Mouse (Mus musculus): ENCODE results near the gene 1700012B09Rik. TPM values are rescaled to one million over a fixed set of nuclear protein-coding genes. Genes with fewer than 3 reads are reported as not detected.
A peak's percentile ranks its signal among the peaks of the same experiment; 100 is the strongest.

Gene 1700012B09Rik
- polyA plus RNA-seq, 1 experiment from 2014 or later = not detected

DNA sequence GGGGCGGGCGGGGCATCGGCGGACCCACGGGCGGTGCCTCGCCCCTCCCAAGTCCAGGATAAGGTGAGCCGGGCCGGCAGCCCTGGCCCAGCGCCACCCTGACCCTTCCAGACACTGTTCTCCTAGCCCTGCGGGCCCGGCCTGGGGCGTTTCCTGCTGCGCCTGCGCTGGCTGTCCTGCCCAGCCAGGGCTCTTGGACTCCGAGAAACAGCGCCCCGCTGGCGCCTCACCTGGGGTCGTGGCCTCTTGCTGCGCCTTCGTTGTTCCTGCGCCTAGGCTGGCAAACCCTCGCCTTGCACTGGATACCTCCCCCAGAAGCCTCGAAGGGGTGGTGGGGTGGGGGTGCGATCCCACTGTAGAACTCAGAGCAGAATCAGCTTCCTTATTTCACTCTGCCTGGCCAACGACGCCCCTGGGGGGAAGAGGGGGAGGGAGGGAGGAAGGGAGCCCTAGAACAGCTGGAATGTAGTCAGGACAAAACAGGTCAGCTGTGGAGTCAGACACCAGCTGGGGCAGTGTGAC, 18.8 kb downstream of the 1700012B09Rik start, which contains the start of gene Fut4:
TSS of gene Fut4 (minus strand) at position 393 of the 522 bp plus-strand sequence.
- peak; percentile 72 for ATAC-seq (ENCODE audit: insufficient number of reproducible peaks, insufficient read depth, low FRiP score, low read depth)
- Histone ChIP-seq H3K4me3 (ENCODE audit: control insufficient read depth in 1 of 2, insufficient read depth in 1 of 2, low read depth in 1 of 2, low read length in 2 of 2) (peak within 1 kb of the TSS; percentile 55 to 57), H3K27me3 (ENCODE audit: control insufficient read depth, insufficient read depth, low read length) (peaks cover 8% of the 10 kb centered on the region), H3K36me3 (ENCODE audit: control insufficient read depth, insufficient read depth, low read length) (no peaks in the 10 kb centered on the region), H3K9me3 (ENCODE audit: control insufficient read depth, low read length) (no peaks in the 10 kb centered on the region), H3K4me2 (ENCODE audit: low read length) (peak within 1 kb of the TSS; percentile 93), H3K27ac (replicated peaks in 1 of 2; ENCODE audit: control insufficient read depth in 1 of 2, insufficient read depth in 1 of 2, low read depth in 2 of 2, low read length in 2 of 2) (no peak within 1 kb of the TSS), H3K9ac (ENCODE audit: low read length) (peak within 1 kb of the TSS; percentile 71), H3K4me1 (ENCODE audit: control insufficient read depth in 2 of 2, insufficient read depth in 2 of 2, low read length in 2 of 2) (peaks cover 0 to 6% of the 10 kb centered on the region in 2 experiments; a peak in 2 of 4 replicates)
- WGBS = 0% methylated on average over 23 of the region's 28 CpGs

- H3K36me3 ChIP-seq (ENCODE audit: control insufficient read depth, insufficient read depth, low read length) = no peaks in the 10 kb centered on the region
- peaks cover 8% of the 10 kb centered on the region for H3K27me3 ChIP-seq (ENCODE audit: control insufficient read depth, insufficient read depth, low read length)
- peak overlapping the region; percentile 55 to 57 for H3K4me3 ChIP-seq (ENCODE audit: control insufficient read depth in 1 of 2, insufficient read depth in 1 of 2, low read depth in 1 of 2, low read length in 2 of 2)
- peak overlapping the region; percentile 93 for H3K4me2 ChIP-seq (ENCODE audit: low read length)
- H3K27ac ChIP-seq (replicated peaks in 1 of 2; ENCODE audit: control insufficient read depth in 1 of 2, insufficient read depth in 1 of 2, low read depth in 2 of 2, low read length in 2 of 2) = no peak overlapping the region
- 1% methylated on average over 50 of the region's 50 CpGs for WGBS
- H3K9ac ChIP-seq (ENCODE audit: low read length) = peak overlapping the region; percentile 71
- peaks cover 0 to 6% of the 10 kb centered on the region in 2 experiments; a peak in 2 of 4 replicates for H3K4me1 ChIP-seq (ENCODE audit: control insufficient read depth in 2 of 2, insufficient read depth in 2 of 2, low read length in 2 of 2)
- H3K9me3 ChIP-seq (ENCODE audit: control insufficient read depth, low read length) = no peaks in the 10 kb centered on the region
- ATAC-seq (ENCODE audit: insufficient number of reproducible peaks, insufficient read depth, low FRiP score, low read depth) = no peak; the same call in 1 of the 2 replicates
Measured at GRCm38 (mm10) chr9:14751503-14752000, 19.3 kb downstream of the 1700012B09Rik start.

- Histone ChIP-seq H3K4me2 (ENCODE audit: low read length) (peak overlapping the region; percentile 93), H3K4me3 (ENCODE audit: control insufficient read depth in 1 of 2, insufficient read depth in 1 of 2, low read depth in 1 of 2, low read length in 2 of 2) (peak overlapping the region; percentile 55 to 57), H3K27ac (replicated peaks in 1 of 2; ENCODE audit: control insufficient read depth in 1 of 2, insufficient read depth in 1 of 2, low read depth in 2 of 2, low read length in 2 of 2) (no peak overlapping the region), H3K27me3 (ENCODE audit: control insufficient read depth, insufficient read depth, low read length) (peaks cover 8% of the 10 kb centered on the region), H3K4me1 (ENCODE audit: control insufficient read depth in 2 of 2, insufficient read depth in 2 of 2, low read length in 2 of 2) (peaks cover 0 to 6% of the 10 kb centered on the region in 2 experiments; a peak in 2 of 4 replicates), H3K9ac (ENCODE audit: low read length) (peak overlapping the region; percentile 71), H3K9me3 (ENCODE audit: control insufficient read depth, low read length) (no peaks in the 10 kb centered on the region), H3K36me3 (ENCODE audit: control insufficient read depth, insufficient read depth, low read length) (no peaks in the 10 kb centered on the region)
- WGBS = 46% methylated on average over 42 of the region's 42 CpGs
- ATAC-seq (ENCODE audit: insufficient number of reproducible peaks, insufficient read depth, low FRiP score, low read depth) = peak; percentile 19; the same call in 1 of the 2 replicates
Measured at GRCm38 (mm10) chr9:14750901-14751502, 19.8 kb downstream of the 1700012B09Rik start.

- no peak within 1 kb of the TSS for H3K27ac ChIP-seq (replicated peaks in 1 of 2; ENCODE audit: control insufficient read depth in 1 of 2, insufficient read depth in 1 of 2, low read depth in 2 of 2, low read length in 2 of 2)
- H3K9me3 ChIP-seq (ENCODE audit: control insufficient read depth, low read length) = no peaks in the 10 kb centered on the region
- H3K4me3 ChIP-seq (ENCODE audit: control insufficient read depth in 1 of 2, insufficient read depth in 1 of 2, low read depth in 1 of 2, low read length in 2 of 2) = no peak within 1 kb of the TSS
- no peaks in the 10 kb centered on the region for H3K4me1 ChIP-seq (ENCODE audit: control insufficient read depth in 2 of 2, insufficient read depth in 2 of 2, low read length in 2 of 2)
- H3K4me2 ChIP-seq (ENCODE audit: low read length) = no peak within 1 kb of the TSS
- no peaks in the 10 kb centered on the region for H3K27me3 ChIP-seq (ENCODE audit: control insufficient read depth, insufficient read depth, low read length)
- no peak for ATAC-seq (ENCODE audit: insufficient number of reproducible peaks, insufficient read depth, low FRiP score, low read depth)
- H3K36me3 ChIP-seq (ENCODE audit: control insufficient read depth, insufficient read depth, low read length) = no peaks in the 10 kb centered on the region
- H3K9ac ChIP-seq (ENCODE audit: low read length) = no peak within 1 kb of the TSS
- WGBS = 84% methylated on average over 19 of the region's 19 CpGs
Measured at GRCm38 (mm10) chr9:14740151-14740924, 30.5 kb downstream of the 1700012B09Rik start, which contains the start of gene Piwil4. Gene Piwil4 (minus strand): TSS chr9:14740733.

- Histone ChIP-seq H3K27me3 (ENCODE audit: control insufficient read depth, insufficient read depth, low read length) (no peaks in the 10 kb centered on the region), H3K36me3 (ENCODE audit: control insufficient read depth, insufficient read depth, low read length) (no peaks in the 10 kb centered on the region), H3K27ac (replicated peaks in 1 of 2; ENCODE audit: control insufficient read depth in 1 of 2, insufficient read depth in 1 of 2, low read depth in 2 of 2, low read length in 2 of 2) (no peak overlapping the region), H3K4me1 (ENCODE audit: control insufficient read depth in 2 of 2, insufficient read depth in 2 of 2, low read length in 2 of 2) (no peaks in the 10 kb centered on the region), H3K9me3 (ENCODE audit: control insufficient read depth, low read length) (no peaks in the 10 kb centered on the region), H3K9ac (ENCODE audit: low read length) (no peak overlapping the region), H3K4me3 (ENCODE audit: control insufficient read depth in 1 of 2, insufficient read depth in 1 of 2, low read depth in 1 of 2, low read length in 2 of 2) (no peak overlapping the region), H3K4me2 (ENCODE audit: low read length) (no peak overlapping the region)
- 74% methylated on average over 4 of the region's 4 CpGs for WGBS
- ATAC-seq (ENCODE audit: insufficient number of reproducible peaks, insufficient read depth, low FRiP score, low read depth) = no peak
Measured at GRCm38 (mm10) chr9:14739498-14740150, 31.2 kb downstream of the 1700012B09Rik start.

DNA sequence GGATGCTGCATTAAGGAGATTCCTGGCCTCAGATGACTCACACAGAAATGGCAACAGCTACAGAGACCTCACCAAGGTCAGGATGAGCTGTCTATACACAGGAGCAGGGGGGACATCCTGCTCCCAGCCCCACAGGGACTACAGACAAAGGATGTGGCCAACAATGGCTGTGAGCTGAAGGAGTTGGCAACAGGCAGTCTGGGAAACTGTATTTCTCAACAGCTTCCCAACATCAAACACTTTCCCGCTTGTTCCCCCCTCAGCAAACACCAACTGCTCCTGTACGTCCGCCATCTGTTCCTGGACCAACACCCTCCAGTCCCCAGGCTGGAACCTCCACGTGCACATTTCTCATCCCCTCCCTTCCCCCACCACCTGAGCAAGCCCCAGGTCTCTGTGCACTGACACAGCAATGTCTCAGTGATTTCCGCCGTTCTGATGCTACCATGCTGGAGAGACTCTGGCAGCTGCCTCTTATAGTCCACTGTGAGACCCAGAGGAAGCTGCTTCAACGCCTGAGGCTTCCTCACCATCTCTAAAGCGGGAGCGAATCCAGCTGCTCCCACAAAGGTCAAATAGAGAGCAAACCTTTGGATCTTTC, 39.8 kb downstream of the 1700012B09Rik start:
- ATAC-seq (ENCODE audit: insufficient number of reproducible peaks, insufficient read depth, low FRiP score, low read depth) = no peak
- Histone ChIP-seq H3K9me3 (ENCODE audit: control insufficient read depth, low read length) (no peaks in the 10 kb centered on the region), H3K36me3 (ENCODE audit: control insufficient read depth, insufficient read depth, low read length) (no peaks in the 10 kb centered on the region), H3K4me3 (ENCODE audit: control insufficient read depth in 1 of 2, insufficient read depth in 1 of 2, low read depth in 1 of 2, low read length in 2 of 2) (no peak overlapping the region), H3K27me3 (ENCODE audit: control insufficient read depth, insufficient read depth, low read length) (no peaks in the 10 kb centered on the region), H3K9ac (ENCODE audit: low read length) (no peak overlapping the region), H3K4me1 (ENCODE audit: control insufficient read depth in 2 of 2, insufficient read depth in 2 of 2, low read length in 2 of 2) (no peaks in the 10 kb centered on the region; a peak in 1 of 4 replicates), H3K4me2 (ENCODE audit: low read length) (no peak overlapping the region), H3K27ac (replicated peaks in 1 of 2; ENCODE audit: control insufficient read depth in 1 of 2, insufficient read depth in 1 of 2, low read depth in 2 of 2, low read length in 2 of 2) (no peak overlapping the region)
- 54% methylated on average over 9 of the region's 9 CpGs for WGBS

DNA sequence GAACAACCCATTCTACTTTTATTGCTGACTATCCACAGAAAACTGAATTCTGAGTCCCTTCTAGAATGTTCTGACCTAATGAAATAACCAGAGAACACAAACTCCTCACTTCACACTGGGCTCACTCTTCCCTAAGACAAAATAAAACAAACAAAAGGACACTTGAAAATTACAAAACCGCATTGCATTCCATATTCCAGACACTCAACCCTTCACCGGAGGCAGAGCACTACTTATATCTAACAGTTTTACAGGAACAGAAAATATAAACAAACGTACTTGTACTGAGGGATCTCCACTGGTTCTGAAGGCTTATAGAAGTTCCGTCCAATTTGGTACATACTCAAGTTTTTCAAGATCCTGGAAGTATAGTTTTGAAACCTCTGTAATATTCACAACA, 42.5 kb downstream of the 1700012B09Rik start:
- 82% methylated on average over 4 of the region's 4 CpGs for WGBS
- Histone ChIP-seq H3K27ac (replicated peaks in 1 of 2; ENCODE audit: control insufficient read depth in 1 of 2, insufficient read depth in 1 of 2, low read depth in 2 of 2, low read length in 2 of 2) (no peak overlapping the region), H3K9me3 (ENCODE audit: control insufficient read depth, low read length) (no peaks in the 10 kb centered on the region), H3K4me1 (ENCODE audit: control insufficient read depth in 2 of 2, insufficient read depth in 2 of 2, low read length in 2 of 2) (no peaks in the 10 kb centered on the region; a peak in 1 of 4 replicates), H3K36me3 (ENCODE audit: control insufficient read depth, insufficient read depth, low read length) (no peaks in the 10 kb centered on the region), H3K4me3 (ENCODE audit: control insufficient read depth in 1 of 2, insufficient read depth in 1 of 2, low read depth in 1 of 2, low read length in 2 of 2) (no peak overlapping the region), H3K27me3 (ENCODE audit: control insufficient read depth, insufficient read depth, low read length) (no peaks in the 10 kb centered on the region), H3K4me2 (ENCODE audit: low read length) (no peak overlapping the region), H3K9ac (ENCODE audit: low read length) (no peak overlapping the region)
- no peak for ATAC-seq (ENCODE audit: insufficient number of reproducible peaks, insufficient read depth, low FRiP score, low read depth)

All from heart, embryonic 14.5 days (tissue).